Mouse (Mus musculus): ENCODE measurements around the gene Cyth4.

The Cyth4 gene

DNA sequence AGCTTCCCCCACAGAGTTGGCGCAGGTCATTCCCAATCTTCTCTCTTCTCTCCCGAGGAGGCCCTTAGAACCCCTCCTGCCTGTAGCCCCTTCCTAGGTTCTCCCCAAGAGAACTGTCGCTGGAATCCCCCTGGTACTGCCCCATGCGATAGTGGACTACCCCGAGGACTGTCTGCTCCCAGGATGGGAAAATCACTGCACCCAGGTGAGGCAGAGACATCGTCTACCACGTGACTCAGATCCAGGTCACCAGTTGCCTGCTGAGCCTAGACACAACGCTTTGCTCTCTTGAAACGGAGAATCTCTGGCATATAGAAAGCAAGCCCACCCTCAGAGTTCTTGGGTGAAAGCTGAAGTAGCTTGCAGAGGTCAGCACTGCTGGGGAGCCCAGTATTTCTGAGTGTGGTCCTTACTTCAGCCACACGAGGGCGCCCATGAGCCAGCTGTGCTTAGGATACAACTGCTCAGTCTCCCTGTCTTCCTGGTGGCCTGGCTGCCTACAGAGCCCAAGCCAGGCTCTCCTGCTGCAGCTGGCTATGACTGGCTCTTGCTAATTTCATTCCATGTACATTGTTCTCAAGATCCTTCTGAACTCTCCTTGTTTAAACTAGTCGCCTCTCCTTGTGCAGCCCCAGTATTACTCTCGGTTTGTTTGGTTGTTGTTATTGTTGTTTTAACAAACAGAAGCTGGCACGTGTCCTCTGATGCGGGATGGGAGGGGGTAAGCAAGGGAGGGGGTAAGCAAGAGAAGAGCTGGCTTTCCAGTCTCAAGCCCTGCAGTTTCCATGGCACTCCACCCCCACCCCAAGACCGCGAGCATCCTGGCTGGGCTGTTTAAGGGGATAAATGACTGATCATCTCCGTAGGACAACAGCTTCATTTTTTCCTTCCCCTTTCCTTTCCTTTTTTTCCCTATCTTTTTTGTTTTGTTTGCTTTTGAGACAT lies 9.5 kb upstream of the Cyth4 start:
- DNase-seq, result peak; percentile 89 to 92

DNA sequence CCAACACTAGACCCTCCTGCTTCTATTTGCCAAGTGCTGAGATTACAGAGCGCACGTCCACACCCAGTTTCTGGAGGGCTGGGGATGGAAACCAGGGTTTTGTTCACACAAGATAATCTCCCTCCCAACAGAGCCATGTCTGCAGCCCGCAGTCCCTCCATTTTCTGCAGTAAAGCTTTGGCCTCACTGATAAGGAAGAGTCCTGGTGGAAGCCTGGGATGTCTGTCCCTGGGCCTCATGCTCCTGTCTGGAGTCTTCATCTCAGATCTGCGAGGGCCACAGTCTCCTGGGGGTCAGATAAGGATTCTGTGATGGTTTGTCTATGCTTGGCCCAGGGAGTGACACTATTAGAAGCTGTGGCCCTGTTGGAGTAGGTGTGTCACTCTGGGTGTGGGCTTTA lies 8.8 kb upstream of the Cyth4 start:
- DNase-seq, result no peak

DNA sequence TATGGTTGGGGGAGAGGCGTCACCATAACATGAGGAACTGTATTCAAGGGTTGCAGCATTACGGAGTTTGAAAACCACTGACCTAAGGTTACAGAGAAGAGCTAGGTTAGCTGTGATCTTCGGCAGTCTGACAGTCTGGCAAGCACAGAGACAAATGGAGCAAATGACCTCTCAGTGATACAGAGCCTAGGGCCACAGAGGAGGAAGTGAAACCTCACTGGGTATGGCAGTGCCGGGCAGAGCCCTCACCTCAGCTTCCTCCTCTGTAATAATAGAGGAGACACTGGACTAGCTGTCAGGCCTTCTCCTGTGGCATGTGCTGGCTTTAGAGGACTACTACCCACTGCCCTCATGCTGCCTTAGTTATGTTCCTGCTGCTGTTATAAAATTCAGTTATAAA lies 7.9 kb upstream of the Cyth4 start:
- DNase-seq, result no peak

DNA sequence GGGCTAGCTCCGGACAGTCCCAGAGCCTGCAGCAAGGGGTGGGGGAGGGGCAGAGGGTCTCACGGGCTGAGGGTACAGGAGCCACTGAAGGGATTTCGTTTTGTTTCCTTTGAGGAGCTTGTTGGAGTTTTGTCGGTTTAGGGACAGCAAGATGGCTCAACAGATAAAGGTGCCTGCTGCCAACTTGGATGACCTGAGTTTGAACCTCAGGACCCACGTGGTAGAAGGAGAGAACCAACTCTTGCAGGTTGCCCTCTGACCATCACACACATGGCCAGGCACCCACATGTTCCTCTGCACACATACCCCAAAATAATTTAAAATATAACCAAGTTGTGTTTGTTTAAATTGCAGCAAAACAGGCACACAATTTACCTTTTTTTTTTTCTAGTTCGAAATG lies 6.9 kb upstream of the Cyth4 start:
- no peak for DNase-seq

DNA sequence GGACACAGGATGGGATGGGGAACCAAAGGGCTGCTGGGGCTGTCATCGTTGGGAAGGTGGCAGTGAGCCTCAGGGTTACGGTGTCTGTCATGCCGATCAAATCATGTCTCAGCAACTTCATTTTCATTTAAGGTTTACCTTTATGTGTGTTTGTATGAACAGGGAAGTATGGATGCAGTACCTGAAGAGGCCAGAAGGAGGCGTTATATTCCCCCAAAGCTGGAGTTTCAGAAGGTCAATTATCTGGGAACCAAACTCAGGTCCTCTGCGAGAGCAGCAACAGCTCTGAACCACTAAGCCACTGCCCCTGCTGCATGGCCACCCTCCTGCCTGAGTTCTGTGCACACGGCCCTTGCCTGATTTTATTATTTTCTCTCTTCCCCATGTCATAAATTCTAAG lies 6.1 kb upstream of the Cyth4 start:
- DNase-seq, result no peak

DNA sequence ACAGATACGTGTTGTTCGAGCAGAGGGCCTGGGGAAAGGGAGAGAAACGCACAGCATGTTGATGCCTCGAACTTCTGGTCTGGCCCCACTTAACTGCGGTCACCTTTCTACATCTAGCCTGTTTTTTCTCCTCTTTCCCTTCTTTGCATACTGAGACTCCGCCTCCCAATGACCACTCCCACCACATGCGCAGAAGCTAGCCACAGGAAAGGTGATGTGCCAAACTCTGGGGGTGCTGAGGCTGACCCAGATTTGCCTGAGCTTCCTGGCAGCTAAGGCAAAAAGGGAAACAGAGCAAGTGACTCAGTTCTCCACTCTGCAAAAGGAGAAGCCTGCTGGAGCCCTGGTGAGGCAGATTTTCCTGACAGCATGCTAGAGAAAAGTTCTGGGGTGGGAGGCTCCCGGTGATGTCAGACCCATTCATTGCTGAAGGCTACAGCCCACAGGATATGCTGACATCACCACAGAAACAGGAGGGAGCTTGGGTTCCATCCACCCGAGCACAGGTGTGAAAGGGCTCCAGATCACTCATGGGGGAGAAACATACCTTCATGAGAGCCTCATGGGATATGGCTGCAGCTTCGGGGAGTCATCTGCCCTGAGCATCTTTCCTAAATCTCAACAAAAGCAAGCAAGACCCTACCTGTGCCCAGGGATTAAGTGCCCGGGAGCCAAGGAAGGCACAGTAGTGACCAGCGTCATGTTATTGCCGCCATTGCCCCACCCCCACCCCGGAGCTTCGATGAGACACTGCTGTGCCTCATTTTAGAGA lies 5.0 kb upstream of the Cyth4 start:
- no peak for DNase-seq

DNA sequence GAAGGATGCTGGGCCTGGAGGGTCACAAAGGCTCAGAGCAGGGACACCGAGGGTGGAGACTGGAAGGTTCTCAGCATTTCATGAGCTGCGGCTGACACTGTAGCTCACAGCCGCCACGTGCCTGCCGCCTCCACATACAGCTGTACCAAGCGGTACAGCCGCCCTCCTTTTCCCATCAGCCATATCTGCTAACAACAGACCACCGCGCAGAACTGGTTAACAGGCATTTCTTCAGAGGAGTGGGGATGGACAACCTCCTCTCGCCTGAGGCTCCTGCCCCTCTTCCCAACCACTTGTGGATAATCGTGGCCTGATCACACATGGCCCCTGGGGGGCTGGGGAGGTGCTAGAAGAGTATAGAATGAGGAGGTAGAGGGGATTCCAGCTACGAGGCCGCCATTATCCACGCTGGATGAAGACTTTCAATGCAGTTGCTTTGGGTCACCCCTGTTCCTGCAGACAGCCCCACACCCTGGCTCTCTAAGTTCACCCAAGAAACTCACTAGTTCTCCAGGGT lies 4.3 kb upstream of the Cyth4 start:
- DNase-seq, result no peak

DNA sequence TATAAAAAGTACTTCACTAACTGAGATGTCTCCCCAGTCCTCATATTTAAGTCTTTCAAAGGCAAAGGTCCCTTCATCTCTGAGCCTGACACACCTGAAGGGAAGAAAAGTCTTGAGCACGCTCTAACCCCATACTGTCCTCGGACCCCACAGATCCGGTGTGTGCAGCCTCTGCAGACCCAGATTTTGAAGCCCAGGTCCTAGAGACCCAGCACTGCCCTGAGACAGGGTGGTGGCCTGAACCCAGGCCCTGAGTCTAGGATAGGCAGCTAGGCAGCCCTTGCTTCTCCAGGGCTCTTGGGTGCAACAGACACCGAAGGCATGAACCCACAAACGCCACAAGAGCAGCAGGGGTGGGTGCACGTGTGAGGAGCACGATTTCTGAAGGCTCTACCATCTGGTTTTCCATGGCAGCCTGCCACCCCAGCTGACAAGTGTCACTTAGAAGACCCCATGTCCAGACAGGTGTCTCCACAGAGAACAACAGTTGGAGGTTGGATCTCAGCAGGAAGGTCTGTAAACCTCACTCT lies 2.9 kb upstream of the Cyth4 start:
- DNase-seq, result no peak

DNA sequence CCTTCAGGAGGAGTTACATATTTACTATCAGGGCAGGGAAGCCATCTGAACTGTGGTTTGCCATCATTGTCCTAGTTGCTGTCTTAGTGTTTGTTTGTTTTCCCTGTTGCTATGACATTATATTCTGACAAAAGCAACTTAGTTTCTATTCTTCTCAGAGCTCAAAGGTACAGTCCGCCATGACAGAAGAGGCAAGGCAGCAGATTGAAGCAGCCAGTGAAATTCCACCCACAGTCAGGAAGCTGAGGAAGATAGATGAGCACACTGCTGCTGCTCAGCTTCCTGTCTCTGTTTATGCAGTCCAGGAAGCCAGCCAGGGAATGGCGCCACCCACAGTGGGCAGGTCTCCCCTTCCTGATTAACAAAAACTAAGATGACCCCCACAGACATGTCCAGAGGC lies 2.0 kb upstream of the Cyth4 start:
- DNase-seq, result no peak

DNA sequence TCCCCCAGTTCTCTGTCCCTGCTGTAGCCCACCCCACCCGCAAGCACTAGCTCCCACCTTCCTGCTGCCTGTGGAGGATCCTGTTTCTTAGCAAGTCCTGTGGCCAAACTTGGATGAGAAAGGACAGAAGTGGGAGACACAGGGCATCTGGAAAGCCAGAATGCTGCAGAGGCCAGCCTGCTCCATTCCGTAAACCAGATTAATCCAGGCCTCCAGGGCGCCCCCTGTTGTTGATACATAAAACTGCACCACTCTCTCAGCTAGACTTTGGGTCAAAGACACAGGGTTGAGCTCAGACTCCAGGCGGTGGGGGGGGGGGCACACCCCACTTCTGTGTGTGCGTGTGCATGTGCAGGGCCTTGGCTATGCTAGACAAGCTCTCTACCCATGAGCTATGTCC lies 1.4 kb upstream of the Cyth4 start:
- DNase-seq, result no peak

DNA sequence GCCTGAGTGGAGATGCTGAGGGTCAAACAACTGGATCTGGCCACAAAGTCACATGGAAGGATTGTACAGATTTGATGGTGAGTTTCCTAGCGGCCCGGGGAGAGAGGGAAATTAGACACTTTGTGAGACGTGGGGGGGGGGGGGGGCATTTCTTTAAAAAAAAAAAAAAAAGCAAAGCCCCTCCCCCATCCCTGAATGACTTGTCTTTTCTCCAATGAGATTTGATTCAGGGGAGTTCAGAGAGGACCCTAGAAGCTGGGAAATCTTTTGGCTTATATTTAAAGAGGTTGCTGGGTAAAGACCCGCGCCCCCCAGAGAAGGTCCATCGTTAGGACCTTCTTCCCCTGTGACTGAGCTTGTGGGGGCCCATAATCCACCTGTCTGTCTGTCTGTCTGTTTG lies 343 bp upstream of the Cyth4 start:
- DNase-seq, result no peak

DNA sequence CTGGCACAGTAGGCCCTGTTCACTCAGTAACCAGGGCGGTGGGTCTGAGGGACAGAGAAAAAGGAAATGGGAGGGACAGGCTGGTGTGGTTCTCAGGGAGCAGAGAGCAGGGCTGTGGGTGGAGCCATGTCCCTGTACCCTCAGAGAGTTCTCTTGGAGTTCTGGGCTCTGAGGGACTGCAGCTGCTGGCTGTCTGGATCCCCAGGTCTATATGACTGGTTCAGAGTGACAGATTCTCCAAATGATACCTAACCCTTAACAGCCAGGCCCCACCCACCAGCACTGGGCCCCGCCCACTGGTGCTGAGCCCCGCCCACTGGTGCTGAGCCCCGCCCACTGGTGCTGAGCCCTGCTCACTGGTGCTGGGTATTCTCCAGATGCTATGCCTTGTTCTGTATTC lies 882 bp downstream of the Cyth4 start:
- DNase-seq, result no peak

DNA sequence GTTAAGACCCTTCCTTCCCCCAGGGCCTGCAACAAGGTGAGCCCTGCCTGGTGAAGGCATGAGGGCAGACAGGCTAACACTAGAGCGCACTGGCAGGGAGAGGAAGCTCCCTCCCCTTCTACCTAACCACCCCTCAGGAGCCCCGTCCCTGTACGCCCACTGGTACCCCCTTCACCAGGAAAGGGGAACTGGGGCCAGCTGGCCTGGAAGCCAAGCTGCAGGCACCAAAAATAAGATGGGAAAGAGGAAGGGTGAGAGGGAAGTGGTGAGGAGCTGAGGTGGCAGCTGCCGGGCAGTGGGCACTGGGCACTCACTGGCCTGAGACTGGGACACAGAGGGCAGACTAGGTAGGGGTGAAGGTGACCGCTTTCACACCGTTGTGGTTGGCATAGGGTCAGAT lies 2.3 kb downstream of the Cyth4 start:
- no peak for DNase-seq

DNA sequence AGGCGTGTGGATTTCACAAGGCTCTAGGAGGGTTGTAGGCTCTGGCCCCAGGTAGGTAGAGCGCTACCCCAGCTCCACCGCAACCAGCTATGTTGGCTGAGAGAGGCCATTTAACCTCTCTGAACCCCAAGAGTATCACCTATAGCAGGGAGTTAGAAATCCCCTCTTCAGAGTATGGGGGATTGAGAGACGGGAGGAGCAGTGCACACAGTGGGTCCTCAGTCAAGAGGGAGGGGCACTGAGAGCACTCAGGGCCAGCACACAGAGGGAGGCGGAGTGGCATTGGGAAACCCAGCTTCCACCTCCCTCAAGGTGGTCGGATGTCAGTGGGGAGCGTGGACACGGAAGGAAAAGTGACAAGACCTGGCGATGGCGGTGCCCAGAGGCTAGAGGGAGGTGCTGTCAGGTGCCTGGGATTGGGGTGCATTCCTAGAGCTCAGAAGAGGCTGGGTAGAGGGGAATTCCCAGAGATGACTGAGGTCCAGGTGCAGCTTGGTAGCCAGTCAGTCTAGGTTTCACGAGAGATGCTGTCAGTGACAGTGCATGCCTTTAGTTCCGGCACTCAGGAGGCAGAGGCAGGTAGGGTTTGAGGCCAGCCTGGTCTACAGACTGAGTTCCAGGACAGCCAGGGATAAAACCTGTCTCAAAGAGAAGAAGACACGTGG lies 2.8 kb downstream of the Cyth4 start:
- DNase-seq, result no peak

DNA sequence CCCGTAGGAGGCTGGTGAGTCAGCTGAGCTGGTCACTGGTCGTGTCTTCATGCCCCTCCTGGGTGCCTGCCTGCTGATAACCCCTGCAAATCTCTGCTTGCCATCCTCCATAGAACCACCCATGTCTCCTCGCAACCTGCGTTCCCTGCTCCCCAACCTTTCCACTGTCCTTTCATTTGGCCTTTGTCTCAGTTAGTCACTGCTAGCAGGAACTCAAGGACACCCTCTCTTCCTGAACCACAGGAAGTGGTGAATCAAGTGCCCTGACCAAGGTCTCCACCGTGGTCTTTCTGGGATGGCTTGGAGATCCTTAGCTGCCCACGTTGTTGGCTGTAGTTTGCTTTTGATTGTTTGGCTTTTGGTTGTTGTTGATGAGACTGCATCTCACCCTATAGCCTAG lies 4.3 kb downstream of the Cyth4 start:
- DNase-seq, result no peak

DNA sequence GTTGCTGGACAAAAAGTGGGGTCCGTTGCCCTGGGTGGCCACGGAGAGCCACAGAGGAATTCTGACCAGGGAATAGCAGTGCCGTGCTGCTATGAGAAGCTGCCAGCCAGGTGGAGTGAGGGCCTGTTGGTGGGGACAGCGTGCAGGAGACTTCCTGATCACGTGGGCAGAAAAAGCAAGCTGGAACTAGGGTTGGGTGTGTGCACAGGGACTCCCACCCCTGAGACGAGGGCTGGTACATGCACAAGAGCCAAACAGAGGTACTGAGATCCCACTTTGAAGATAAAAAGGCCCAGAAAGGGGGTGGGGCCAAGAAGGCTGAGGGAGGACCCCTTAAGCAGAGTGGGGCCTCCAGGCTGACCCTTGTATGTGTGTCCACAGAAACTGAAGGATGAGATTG lies 7.4 kb downstream of the Cyth4 start:
- DNase-seq, result no peak

DNA sequence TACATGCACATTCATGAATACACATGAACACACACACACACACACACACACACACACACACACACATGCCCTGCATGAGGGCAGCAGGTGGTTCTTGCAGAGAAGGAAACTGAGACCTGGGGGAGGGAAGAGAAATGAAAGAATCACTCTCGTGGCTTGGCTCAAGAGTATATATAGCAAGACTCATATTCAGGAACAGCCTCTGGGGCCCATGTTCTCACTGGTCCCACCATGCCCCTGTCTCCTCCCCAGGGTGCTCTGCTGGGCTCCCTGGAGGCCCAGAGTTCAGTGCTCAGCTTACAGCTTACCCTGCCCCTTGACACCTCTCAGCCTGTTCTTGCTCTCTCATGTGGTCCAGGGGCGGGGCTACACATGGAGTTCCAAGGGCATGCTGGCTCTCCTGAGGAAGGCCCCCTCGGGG lies 8.5 kb downstream of the Cyth4 start:
- DNase-seq, result no peak

DNA sequence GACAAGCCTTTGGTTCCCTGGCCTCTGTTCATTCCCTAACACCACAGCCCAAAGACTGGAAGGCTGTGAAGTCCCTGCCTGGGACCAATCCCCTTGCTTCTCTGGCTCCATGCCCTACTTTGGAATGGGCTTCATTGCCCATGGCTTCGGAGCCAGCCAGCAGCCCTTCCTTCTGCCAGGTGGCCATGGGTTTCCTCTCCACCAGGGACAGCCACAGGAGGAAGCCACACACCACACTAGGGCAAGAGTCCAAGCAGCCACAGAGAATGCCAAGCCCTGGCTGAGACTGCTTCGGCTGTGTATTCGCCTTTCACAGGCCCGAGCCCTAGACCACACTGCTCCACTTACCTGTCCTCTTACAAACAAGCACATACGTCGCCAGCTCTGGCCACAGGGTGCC lies 9.2 kb downstream of the Cyth4 start:
- peak; percentile 90 to 94 for DNase-seq

DNA sequence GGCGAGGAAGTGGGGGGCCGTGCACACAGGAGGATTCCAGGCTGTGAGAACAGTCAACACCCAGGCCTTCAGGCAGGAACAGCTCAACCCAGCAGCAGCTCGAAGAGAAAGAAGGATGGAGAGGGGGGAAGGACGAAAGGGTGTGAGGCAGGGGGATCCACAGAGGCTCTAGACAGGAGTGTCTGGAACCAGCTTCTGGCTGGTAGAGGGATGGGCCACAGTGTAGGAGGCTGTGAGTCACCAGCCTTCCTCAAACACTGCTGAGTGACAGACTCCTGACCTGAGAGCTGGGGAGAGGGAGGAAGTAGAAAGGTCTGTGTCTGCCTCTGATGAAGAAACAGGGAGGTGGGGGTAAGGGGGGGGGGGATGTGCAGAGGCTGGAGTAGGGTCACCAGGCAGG lies 10.6 kb downstream of the Cyth4 start:
- DNase-seq, result no peak

DNA sequence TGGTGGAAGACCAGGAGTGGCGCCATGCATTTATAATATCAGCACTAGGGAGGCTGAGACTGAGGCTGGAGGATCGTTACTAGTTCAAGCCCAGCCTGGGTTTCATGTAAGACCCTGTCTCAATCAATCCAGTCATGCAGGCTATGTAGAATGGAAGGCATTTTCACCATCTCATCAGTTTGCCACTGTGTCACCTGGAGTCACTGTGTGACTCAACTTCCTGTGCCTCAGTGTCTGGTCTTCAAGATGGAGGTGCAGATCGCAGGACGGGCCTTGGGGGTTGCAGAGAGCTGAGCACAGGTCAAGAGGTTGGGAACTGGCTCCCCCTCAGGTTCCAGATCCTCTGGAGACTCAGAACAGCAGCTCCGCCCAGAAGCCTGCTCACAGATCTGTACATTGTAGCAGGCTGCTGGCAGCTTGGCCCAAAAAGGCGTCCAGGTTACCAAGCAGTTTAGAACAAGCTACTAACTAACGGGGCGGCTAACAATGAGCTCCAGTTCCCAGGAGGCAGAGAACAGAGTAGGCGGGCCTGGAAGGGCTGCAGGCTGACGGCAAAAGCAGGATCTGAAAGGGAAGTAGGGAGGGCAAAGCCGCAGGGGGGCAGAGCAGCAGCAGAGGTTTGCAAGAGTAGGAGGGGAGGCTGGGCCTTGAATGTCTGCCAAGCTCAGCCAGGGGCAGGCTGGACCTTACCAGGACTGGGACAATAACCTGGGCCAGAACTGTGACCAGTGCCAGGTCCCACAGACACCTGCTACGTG lies 14.0 kb downstream of the Cyth4 start:
- no peak for DNase-seq

DNA sequence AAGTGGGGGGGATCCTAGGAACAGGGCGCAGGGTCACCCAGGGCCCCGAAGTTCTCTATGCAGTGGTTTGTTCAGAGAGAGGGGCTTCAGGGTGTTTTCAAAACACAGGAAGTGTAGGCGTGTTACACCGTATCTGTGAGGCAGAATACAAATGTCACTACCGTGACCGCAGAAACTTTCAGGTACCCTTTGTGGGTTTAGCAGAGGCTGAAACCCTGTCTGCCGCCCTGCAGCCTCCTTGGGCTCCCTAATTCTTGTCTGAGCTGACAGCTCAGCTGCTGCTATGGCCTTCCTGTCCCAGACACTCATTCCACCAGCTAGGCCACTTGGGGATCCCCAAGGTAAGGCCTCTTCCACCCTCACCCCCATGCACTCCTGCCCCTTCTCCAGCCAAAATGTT lies 17.7 kb downstream of the Cyth4 start:
- no peak for DNase-seq

DNA sequence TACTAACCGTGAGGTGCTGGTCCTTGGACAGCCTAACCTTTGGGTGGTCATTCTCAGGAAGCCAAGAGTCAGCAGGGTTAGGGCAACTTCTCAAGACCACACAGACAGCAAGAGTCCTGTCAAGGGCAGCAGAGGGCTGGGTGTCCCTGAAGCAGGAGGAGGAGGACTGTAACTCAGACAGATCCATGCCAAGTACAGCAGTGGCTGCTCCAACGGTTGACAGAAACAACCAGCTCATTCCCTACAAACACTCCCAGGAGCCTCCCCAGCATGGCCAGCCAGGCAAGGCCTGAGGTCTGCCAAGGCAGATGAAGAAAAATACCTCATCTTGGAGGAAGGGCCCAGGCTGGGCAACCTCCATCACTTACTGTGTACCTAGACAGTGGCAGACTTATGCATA lies 20.1 kb downstream of the Cyth4 start:
- no peak for DNase-seq
